Mouse (Mus musculus) kidney, adult 2 months (tissue): ENCODE data around the gene Adk.

Experiments used
- CTCF ChIP-seq: fragments of 200-500 bp; conservative IDR thresholded peaks from 2 replicates; pipeline ENCODE4 v1.5.1; 2011; ENCODE audit warnings: low read depth, mild to moderate bottlenecking, control low read depth, low read length, moderate library complexity, mixed read lengths; ENCODE audit not compliant: insufficient read depth, insufficient read length
- POLR2A ChIP-seq: fragments of 200-500 bp; IDR thresholded peaks from one replicate; pipeline ENCODE4 v1.6.1; 2011; ENCODE audit warnings: low read depth, low read length, control low read depth

GRCm38 (mm10) chr14:21371946-21372345, 319.6 kb downstream of the Adk start:
- no peak for TF ChIP-seq CTCF
- no peak for TF ChIP-seq POLR2A
